Mouse (Mus musculus) 3T3-L1 (cell line): Measurements from ENCODE around the gene Taok3.

Experiments used
- DNase-seq: peaks from one replicate; pipeline ENCODE4 v3.0.0-alpha.2; 2015; ENCODE audit warnings: low read depth, low spot score

Gene Taok3

GRCm38 (mm10) chr5:117258276-117258675 lies 138.3 kb downstream of the Taok3 start:
- DNase-seq: no peak

GRCm38 (mm10) chr5:117263566-117263965 lies 143.6 kb downstream of the Taok3 start:
- no peak for DNase-seq

DNA sequence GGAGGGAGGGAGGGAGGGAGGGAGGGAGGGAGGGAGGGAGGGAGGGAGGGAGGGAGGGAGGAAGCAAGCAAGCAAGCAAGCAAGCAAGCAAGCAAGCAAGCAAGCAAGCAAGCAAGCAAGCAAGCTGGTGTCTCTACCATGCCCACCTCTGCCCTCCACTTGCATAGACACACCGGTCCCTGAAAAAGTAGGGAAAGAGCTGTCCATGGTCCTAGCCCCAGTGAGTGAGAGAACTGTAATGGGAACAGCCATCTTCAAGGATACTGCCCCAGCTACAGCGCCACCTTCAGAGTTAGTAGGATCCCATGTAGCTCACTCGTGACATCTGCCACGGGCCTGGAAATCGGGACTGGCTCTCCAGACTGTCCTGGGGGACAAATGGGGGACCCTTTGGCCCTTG lies 144.8 kb downstream of the Taok3 start:
- peak; percentile 45 for DNase-seq

DNA sequence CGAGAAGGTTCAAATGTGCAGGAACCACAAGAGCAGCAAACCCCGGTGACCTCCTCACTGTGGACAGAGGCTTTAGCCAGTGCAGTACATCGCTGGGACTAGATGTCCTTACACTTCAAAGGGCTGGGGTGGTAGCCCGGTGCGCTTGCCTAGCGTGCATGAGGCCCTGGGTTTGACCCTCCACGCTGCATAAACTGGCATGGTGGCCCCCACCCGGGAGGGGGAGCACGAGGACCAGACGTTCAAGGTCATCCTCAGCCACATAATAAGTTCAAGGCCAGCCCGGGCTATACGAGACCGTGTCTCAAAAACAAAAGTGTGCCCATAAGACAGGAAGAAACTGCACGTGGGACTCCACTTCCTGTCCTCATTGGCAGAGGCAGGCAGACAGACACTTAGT lies 148.0 kb downstream of the Taok3 start:
- DNase-seq: no peak

GRCm38 (mm10) chr5:117268749-117269148 lies 148.8 kb downstream of the Taok3 start:
- DNase-seq: no peak

DNA sequence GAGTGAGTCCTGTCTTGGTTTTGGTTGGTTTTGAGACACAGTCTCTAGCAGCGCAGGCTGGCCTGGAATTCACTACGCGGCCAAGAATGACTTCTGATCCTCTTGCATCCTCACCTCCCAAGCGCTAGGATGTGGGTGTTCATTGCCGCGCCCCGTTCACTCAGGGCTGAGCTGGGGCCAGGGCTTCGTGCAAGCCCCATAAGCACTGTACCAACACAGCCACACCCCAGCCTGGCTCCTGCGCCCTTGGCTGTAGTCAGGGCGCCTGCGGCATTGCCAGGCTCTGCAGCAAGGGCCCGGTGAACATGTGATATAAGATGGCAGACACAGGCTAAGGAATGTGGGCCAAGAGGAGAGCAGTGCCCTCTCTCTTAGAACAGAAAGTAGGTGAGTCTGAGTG lies 149.5 kb downstream of the Taok3 start:
- no peak for DNase-seq

DNA sequence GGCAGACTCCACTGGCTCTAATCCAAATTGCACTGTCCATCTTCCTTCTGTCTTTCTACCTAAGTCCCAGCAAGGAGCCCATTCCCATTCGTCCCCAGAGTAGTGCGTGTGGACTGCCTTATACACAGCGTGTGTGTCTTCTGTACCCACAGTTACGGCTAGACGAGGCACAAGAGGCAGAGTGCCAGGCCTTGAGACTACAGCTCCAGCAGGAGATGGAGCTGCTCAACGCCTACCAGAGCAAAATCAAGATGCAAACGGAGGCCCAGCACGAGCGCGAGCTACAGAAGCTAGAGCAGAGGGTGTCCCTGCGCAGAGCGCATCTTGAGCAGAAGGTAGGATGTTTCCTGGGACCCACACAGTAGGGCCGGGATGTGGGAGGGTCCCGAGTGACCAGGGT lies 152.0 kb downstream of the Taok3 start:
- no peak for DNase-seq

DNA sequence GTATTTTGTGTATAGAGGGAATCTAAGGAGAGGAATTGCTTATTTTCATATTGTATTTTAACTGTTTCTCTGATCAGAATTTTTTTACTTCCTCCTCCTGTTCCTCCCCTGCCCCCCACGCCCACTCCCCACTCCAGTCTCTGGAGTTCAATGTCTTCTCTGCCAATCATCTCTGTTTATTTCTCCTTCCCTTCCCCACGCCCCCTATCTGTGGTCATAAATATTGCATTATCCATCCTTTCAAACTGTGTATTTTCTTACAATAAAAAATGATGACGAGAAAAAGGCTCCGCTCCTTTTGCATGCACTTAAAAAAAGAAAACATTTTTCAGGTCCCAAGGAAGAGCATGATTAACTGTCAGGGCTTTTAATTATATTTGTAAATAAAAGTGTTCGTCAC lies 154.9 kb downstream of the Taok3 start:
- DNase-seq: peak; percentile 57

- DNase-seq: peak; percentile 42
These were observed 157.9 kb downstream of the Taok3 start for GRCm38 (mm10) chr5:117277784-117278183.

- peak; percentile 68 for DNase-seq
These were observed 159.1 kb downstream of the Taok3 start for GRCm38 (mm10) chr5:117278809-117279668.

DNA sequence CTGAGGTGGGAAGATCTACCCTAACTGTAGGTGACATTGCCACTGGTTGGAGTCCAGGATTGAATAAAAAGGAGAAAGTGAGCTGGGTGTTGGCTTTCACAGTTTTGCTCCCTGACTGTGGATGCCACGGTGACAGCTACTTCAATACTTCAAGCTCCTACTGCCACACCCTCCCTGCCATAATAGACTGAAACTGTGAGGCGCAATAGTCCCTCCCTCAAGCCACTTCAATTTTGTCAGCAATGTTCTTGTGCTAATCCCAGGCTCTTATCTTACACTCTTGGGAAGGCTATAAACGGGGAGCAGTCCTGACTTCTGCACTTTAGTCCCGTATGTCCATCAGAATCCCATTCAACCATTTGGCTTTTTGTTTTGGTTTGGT lies 159.7 kb downstream of the Taok3 start:
- DNase-seq: peak; percentile 32

- DNase-seq: peak; percentile 71
These were observed 161.6 kb downstream of the Taok3 start for GRCm38 (mm10) chr5:117281536-117281935.

DNA sequence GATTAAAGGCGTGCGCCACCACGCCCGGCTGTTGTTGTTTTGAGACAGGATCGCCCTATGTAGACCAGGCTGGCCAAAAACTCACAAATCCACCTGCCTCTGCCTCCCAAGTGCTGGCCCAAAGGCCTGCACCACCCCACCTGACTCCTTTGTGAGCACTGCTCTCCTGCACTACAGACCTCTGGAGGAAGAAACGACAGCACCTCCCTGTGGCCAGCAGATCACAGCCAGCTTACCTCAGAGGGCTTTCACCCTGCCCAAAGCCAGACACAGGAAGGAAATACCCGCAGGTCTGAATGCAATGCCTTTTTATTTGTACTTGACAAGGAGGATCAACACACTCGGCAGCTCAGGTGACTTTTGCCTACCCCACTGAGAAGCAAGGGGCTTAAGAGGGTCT lies 162.4 kb downstream of the Taok3 start:
- peak; percentile 45 for DNase-seq

- peak; percentile 19 for DNase-seq
These were observed 164.1 kb downstream of the Taok3 start for GRCm38 (mm10) chr5:117284029-117284428.

GRCm38 (mm10) chr5:117284682-117285081 lies 164.8 kb downstream of the Taok3 start:
- peak; percentile 27 for DNase-seq

DNA sequence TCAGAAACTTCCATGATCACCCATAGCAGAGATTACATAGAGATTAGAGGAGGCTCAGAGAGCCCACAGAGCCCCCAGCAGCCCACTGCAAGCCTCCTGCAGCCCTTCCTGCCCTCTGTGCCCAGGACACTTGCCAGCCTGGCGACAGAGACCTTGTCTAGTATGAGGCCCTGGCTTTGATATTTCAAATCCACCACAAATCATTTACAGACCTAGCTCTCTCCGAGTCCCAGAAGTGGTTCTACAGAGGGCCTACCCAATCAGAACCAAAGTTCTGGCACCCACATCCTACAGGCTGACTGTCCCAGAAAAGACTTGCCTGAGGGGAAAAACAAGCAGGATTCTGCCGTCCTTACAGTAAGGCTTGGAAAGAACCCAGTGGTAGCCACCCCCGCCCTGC lies 165.3 kb downstream of the Taok3 start:
- DNase-seq: peak; percentile 59

- DNase-seq: peak; percentile 51
These were observed 166.4 kb downstream of the Taok3 start for GRCm38 (mm10) chr5:117286286-117286685.

- peak; percentile 96 for DNase-seq
These were observed 167.2 kb downstream of the Taok3 start, which contains the start of gene Pebp1 for GRCm38 (mm10) chr5:117286831-117287822. Pebp1 (minus strand) TSS chr5:117287625.

- DNase-seq: no peak
These were observed 169.7 kb downstream of the Taok3 start for GRCm38 (mm10) chr5:117289646-117290045.

DNA sequence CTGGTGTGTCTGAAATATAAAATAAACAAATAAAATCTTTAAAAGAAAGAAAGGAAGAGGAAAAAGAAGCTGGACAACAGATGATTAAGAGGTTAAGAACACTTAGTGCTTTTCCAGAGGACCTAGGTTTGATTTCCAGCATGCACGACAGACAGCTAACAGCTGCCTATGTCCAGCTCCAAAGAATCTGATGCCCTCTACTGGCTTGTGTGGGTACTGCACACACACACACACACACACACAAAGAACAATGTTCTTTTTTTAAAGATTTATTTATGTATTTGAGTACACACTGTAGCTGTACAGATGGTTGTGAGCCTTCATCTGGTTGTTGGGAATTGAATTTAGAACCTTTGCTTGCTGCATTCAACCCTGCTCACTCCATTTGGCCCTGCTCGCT lies 170.2 kb downstream of the Taok3 start:
- peak; percentile 13 for DNase-seq

GRCm38 (mm10) chr5:117291312-117291711 lies 171.4 kb downstream of the Taok3 start:
- peak; percentile 18 for DNase-seq

GRCm38 (mm10) chr5:117292547-117292946 lies 172.6 kb downstream of the Taok3 start:
- peak; percentile 25 for DNase-seq
